Comparison of ENCODE assay signal across 27 mouse cellular contexts in genomic region chr1:109328086-109328485, GRCm38 (mm10).
"Had no signal": no experiment of that assay in that cellular context is flagged by ENCODE, and none has a peak within 500 bp of the region (broad histone marks: within the 10 kb centered on the region; RNA-seq: fewer than 3 reads in every experiment).

No protein-coding gene starts in this region.

- H3K36me3 ChIP-seq: heart, embryonic 10.5 days; heart, embryonic 13.5 days; heart, embryonic 15.5 days; hindbrain, embryonic 13.5 days; hindbrain, embryonic 15.5 days; kidney, embryonic 15.5 days; limb, embryonic 13.5 days; limb, embryonic 15.5 days; liver, embryonic 12.5 days had no signal

- H3K27ac ChIP-seq: gastrocnemius, adult 2 months; heart, embryonic 10.5 days; heart, embryonic 13.5 days; heart, embryonic 15.5 days; hindbrain, embryonic 13.5 days; hindbrain, embryonic 15.5 days; hindbrain, postnatal 0 days; kidney, embryonic 15.5 days; kidney, postnatal 0 days; limb, embryonic 13.5 days; limb, embryonic 15.5 days; liver, embryonic 12.5 days; liver, embryonic 14.5 days had no signal

- H3K4me1 ChIP-seq: heart, embryonic 10.5 days; heart, embryonic 13.5 days; heart, embryonic 15.5 days; hindbrain, embryonic 13.5 days; hindbrain, embryonic 15.5 days; kidney, embryonic 15.5 days; limb, embryonic 13.5 days; limb, embryonic 15.5 days; liver, embryonic 12.5 days had no signal

- DNase-seq: gastrocnemius, adult 2 months; gastrocnemius, postnatal 10 days; gastrocnemius, postnatal 25 days; heart, adult 18-20 months; heart, postnatal 14 days; heart, postnatal 36 days; kidney, adult 11 months; kidney, adult 2 months; kidney, adult 9 months; kidney, postnatal 14 days; kidney, postnatal 36 days; layer of hippocampus, adult 9-11 months; layer of hippocampus, postnatal 36 days; left cerebral cortex, postnatal 4 days had no signal

- H3K9ac ChIP-seq: heart, embryonic 13.5 days; heart, embryonic 15.5 days; hindbrain, embryonic 13.5 days; hindbrain, embryonic 15.5 days; kidney, embryonic 15.5 days; limb, embryonic 13.5 days; limb, embryonic 15.5 days; liver, embryonic 12.5 days; liver, embryonic 14.5 days had no signal

- H3K4me2 ChIP-seq: heart, embryonic 13.5 days; heart, embryonic 15.5 days; hindbrain, embryonic 13.5 days; hindbrain, embryonic 15.5 days; kidney, embryonic 15.5 days; limb, embryonic 13.5 days; limb, embryonic 15.5 days; liver, embryonic 12.5 days had no signal

- H3K9me3 ChIP-seq: heart, embryonic 10.5 days; heart, embryonic 13.5 days; heart, embryonic 15.5 days; hindbrain, embryonic 13.5 days; hindbrain, embryonic 15.5 days; kidney, embryonic 15.5 days; limb, embryonic 13.5 days; limb, embryonic 15.5 days; liver, embryonic 12.5 days had no signal

- ATAC-seq: hindbrain, postnatal 0 days; intestine, embryonic 16.5 days; liver, embryonic 12.5 days had no signal

- H3K27me3 ChIP-seq: heart, embryonic 13.5 days; heart, embryonic 15.5 days; hindbrain, embryonic 13.5 days; hindbrain, embryonic 15.5 days; kidney, embryonic 15.5 days; limb, embryonic 13.5 days; limb, embryonic 15.5 days; liver, embryonic 12.5 days had no signal

- H3K4me3 ChIP-seq: gastrocnemius, adult 2 months; heart, embryonic 10.5 days; heart, embryonic 13.5 days; heart, embryonic 15.5 days; hindbrain, embryonic 13.5 days; hindbrain, embryonic 15.5 days; kidney, embryonic 15.5 days; limb, embryonic 13.5 days; limb, embryonic 15.5 days; liver, embryonic 12.5 days had no signal
